Mouse (Mus musculus): ENCODE measurements at regions not wholly inside any gene's neighbourhood (a gene's known extent, or its start where the extent isn't known, plus 50 kb on each side); places are given as distances from the start of the nearest gene placed in this dataset.

DNA sequence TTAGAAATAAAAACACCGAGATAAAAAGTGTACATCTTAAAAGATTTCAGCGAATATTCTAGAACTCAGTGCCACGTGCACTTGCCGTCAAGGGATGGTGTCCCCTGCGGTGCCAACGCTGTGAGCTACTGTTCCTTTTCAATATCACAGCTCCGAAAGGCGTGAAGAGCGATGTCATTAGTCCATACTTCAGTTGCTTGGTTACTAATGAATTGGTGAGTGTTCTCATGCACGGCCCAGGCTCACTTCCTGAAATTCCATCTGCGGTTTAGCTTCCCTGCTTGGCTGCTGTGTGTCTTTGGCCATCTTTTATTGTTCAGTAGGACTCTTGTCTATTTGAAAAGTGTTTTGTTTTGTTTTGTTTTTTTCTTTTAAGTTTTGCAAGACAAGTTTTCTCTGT, 93.2 kb downstream of the Tfap2c start:
- TF ChIP-seq POLR2A (IDR thresholded peaks at IDR 0.05; ENCODE audit: extremely low read depth, insufficient read depth, low read length) (no peak), CTCF (IDR thresholded peaks at IDR 0.05; ENCODE audit: low read depth, low read length) (no peak)

All from liver, adult 2 months (tissue).